Mouse (Mus musculus) spleen, postnatal 36 days (tissue): Measurements from ENCODE around the gene Rfxank.

ENCODE experiments used
- DNase-seq, 2 experiments: peaks; one replicate each; pipeline ENCODE4 v3.0.0; 2022; ENCODE audit warnings: low spot score in 2 of 2, mixed read lengths in 1 of 2

Gene Rfxank

GRCm38 (mm10) chr8:70139026-70139857 lies at the start of gene Rfxank, which contains the start of the genes Borcs8 and Mef2b:
TSS of gene Rfxank (minus strand) at chr8:70139154.
TSS of gene Borcs8 (plus strand) at chr8:70139499.
TSS of gene Mef2b (plus strand) at chr8:70139711.
- DNase-seq, result peak; percentile 99

DNA sequence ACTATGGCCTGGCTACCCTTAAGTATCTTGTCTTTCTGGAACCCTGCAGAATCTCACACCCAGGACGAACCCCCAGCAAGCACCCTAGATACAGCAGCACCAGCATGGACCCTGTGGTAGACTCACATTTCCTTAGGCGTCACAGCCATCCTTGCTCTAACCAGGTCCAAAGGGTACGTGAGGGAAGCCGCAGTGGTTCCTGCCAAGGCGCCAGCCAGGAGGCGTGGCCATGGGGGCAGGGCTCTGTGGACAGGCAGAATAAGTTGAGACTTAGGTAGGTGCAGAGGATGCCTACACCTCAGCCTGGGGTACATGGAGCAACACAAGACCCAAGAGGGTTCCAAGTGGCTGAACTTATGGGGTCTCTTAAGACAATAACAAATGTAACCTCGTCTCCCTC lies 49.8 kb upstream of the Rfxank start:
- no peak for DNase-seq

GRCm38 (mm10) chr8:70183194-70183593 lies 44.2 kb upstream of the Rfxank start:
- DNase-seq, result no peak

DNA sequence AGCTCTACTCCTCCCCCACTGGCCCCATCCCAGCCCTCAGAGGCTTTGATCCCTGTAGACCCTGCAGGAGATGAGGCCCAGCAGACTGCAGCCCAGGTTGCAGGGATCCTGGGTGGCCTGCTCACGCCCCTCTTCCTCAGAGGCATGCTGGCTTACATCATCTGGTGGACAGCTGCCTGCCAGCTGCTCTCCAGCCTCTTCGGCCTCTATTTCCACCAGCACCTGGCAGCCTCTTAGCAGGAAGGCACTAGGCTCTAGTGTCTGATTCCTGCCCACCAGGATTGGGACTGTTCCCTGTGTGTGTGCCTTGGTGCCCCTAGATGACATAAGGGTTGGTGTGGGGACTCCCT lies 42.9 kb upstream of the Rfxank start:
- no peak for DNase-seq

DNA sequence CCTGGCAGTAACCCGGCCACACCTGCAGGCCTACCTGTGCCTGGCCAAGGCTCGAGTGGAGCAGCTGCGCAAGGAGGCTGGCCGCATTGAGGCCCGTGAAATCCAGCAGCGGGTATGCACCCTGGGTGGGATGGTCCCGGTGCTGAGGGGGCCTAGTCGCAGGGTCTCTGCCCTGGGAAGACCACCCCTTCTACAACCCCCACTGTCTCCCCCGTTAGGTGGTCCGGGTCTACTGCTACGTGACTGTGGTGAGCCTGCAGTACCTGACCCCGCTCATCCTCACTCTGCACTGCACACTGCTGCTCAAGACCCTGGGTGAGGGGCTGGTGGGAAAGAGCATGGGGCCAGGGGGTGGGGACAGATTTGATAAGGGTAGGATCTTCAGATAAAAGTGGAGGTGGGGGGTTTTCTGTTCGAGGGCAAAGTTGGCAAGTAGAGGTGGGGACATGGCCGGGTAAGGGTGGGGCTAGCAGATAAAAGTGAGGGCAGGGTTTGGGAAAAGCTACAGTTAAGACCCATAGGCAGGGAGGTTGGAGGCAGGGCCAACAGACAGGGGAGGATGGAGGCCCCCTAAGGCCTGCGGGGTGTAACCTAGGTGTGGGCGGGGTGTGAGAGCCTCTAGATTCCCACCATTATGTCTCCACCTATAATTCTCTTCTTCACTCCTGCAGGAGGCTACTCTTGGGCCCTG lies 42.4 kb upstream of the Rfxank start:
- DNase-seq, result peak in 1 of 2 experiments; percentile 18

- no peak for DNase-seq
Observed at GRCm38 (mm10) chr8:70179082-70179481, 40.1 kb upstream of the Rfxank start.

GRCm38 (mm10) chr8:70178231-70178630 lies 39.3 kb upstream of the Rfxank start:
- DNase-seq, result no peak

DNA sequence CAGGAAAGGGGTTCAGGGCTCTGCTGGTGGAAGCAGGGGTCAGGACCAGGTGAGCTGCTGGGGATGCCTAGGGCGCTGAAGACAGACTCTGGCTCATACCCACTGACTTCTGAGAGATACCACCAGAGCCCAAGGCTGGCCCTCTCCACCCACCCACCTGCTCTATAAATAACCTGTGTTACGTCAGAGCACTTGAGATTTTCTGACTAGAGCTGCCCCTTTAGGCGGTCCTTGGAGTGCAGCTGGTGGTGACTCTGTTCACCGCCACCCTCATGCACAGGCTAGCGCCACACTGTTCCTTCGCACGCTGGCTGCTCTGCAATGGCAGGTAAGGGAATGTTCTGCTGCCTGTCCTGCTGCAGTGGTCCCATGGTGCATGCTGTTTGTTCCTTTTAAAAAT lies 35.1 kb upstream of the Rfxank start:
- no peak for DNase-seq

GRCm38 (mm10) chr8:70173320-70173719 lies 34.4 kb upstream of the Rfxank start:
- no peak for DNase-seq

GRCm38 (mm10) chr8:70172043-70172681 lies 33.2 kb upstream of the Rfxank start, which contains the start of gene Tmem161a:
TSS of gene Tmem161a (plus strand) at chr8:70172356.
- DNase-seq, result peak; percentile 90 to 91

DNA sequence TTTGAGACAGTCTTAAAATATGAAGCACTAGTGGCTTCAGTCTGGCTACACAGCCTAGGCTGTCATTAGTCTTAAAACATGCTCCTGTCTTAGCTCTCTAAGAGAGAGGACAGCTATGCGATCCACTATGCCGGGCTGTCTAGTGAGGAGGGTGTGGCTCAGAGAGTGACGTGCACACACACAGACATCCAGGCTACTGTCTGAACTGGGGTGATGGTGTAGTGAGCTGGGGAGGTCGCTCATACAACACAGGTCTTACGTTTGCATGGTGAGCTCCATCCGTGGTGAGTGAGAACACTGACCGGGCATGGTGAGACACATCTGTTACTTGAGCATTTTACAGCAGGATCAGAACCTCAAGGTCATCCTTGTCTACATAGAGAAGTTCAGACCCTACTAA lies 32.3 kb upstream of the Rfxank start:
- DNase-seq, result no peak

DNA sequence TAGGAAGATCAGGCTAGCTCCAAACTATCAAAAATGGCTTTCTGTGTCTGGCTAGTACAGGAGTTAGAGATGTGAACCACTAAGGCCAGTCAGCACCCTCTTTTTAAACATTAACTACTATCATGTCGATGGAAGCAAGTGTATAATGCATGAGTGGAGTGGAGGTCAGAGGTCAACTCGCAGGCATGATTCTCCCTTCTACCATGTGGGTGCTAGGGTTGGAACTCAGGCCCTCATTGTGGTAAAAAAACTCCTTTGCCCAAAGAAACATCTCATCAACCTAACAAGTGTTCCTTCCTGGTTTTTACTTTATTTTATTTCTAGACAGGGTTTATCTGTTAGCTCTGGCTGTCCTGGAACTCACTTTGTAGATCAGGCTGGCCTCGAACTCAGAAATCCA lies 31.8 kb upstream of the Rfxank start:
- no peak for DNase-seq

DNA sequence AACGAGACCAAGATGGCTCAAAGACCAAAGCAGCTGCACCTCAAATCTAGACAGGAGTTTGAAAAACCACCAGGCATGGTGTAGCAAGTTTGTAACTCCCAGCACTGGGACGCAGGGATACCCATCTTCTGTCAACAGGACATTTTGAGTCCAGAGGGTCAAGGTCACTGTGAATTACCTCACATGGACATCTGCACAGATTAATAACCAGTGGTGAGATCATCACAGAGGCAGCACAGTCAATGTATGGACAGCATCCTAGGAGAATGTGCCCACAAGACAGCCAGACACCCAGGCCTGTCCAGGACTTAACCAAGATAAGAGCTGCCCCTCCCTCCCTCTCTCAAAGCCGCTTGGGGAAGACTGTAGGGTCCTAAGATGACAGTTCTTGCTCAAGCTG lies 31.2 kb upstream of the Rfxank start:
- DNase-seq, result no peak

DNA sequence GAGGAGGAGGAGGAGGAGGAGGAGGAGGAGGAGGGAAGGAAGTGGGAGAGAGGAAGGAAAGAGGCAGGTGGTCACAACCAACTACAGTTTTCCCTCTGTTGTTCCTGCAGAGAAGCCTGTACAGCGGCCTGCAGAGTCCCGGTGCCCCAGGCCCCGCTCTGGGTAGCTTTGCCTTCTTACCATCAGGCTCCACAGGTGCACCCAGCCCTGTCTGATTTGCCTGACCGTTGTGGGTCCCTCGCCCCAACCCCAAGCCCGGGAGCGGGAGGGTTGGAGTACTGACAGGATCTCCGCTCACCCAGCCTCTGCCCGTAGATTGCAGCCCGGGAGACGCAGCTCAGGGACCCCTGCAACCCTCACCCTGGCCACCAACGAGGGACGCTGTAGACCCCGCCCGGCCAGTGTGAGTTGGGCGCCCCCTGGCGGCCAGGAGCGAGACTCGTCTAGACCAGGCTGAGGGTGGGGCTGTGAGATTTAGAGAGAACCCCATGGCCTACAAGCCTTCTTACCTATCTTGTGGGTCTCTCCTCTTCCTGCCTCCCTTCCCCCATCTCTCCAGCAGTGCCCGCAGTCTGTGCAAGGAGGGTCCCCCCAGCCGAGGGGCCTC lies 27.7 kb upstream of the Rfxank start:
- DNase-seq, result peak; percentile 61 to 66

GRCm38 (mm10) chr8:70163316-70163715 lies 24.4 kb upstream of the Rfxank start:
- DNase-seq, result no peak

GRCm38 (mm10) chr8:70160015-70160414 lies 21.1 kb upstream of the Rfxank start:
- DNase-seq, result peak; percentile 84 to 86

DNA sequence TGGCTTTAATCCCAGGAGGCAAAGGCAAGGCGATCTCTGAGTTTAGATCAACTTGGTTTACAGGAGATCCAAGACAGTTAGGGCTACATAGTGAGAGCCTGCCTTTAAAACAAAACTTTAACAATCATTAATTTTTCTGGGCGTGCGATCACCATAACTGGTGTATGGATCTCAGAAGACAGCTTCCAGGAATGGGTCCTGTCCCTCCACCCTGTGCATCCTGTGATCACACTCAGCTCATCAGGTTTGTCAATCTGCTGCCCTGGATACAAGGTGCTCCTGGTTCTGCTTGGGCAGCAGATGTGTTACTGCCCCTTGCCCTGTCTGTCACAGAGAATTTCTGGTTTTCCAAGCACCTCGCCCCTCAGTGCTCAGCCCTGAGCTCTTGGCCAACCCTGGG lies 20.3 kb upstream of the Rfxank start:
- no peak for DNase-seq

- peak; percentile 80 to 81 for DNase-seq
Observed at GRCm38 (mm10) chr8:70158069-70158853, 19.3 kb upstream of the Rfxank start.

GRCm38 (mm10) chr8:70157240-70157800 lies 18.4 kb upstream of the Rfxank start:
- no peak for DNase-seq

GRCm38 (mm10) chr8:70152537-70153257 lies 13.7 kb upstream of the Rfxank start:
- peak; percentile 83 to 84 for DNase-seq
